Mouse (Mus musculus): ENCODE results near the gene Gm43552.
"Not testable (repeated sequence)": the region's sequence is repeated elsewhere in the genome, so short reads cannot be mapped to it uniquely, and the experiment has no call there.

Gm43552 gene

GRCm38 (mm10) chr5:65491767-65492715, 592 bp downstream of the Gm43552 start:
- peak; percentile 82 for DNase-seq

- DNase-seq, result no peak
These were observed 2.8 kb downstream of the Gm43552 start for GRCm38 (mm10) chr5:65489830-65490229.

DNA sequence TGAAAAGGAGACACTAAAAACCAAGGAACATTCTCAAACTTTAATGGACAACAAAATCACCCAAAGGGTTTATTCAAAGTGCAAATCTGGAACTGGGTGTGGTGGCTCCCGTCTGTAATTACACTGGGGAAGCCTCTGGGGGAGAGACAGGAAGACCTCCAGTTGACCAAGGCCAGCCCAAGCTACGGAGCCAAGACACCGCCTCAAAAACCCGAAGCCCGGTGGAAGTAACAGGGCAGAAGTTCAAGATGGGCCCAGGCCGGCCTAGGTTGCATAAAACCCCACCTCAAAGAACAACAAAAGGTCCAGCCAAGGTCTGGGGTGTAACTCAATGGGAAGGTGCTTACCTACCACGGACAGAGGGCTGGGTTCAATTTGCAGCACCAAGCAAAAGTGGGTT, 3.9 kb downstream of the Gm43552 start:
- no peak for DNase-seq

DNA sequence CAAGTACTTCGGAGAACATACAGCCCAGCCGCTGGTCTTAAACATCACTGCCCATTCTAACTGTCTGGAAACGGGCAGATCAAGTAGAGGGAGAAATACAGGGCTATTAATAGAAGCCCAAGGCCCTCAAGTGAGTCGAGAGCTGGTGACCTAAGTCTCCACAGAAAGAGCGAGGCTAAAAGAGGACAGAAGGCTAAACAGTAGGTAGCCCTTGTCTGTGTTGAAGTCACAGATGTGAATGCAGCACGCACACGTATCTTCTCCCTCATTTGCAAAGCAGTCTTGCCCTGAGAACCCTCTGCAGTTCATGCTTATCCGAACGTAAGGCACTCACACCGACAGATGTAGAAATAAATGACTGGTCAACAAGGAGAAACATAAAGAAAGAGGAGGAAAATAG, 5.3 kb downstream of the Gm43552 start:
- DNase-seq, result no peak

- DNase-seq, result no peak
These were observed 6.1 kb downstream of the Gm43552 start for GRCm38 (mm10) chr5:65486514-65486913.

GRCm38 (mm10) chr5:65482996-65483395, 9.6 kb downstream of the Gm43552 start:
- DNase-seq, result no peak

- DNase-seq, result no peak
These were observed 12.1 kb downstream of the Gm43552 start for GRCm38 (mm10) chr5:65480511-65480910.

DNA sequence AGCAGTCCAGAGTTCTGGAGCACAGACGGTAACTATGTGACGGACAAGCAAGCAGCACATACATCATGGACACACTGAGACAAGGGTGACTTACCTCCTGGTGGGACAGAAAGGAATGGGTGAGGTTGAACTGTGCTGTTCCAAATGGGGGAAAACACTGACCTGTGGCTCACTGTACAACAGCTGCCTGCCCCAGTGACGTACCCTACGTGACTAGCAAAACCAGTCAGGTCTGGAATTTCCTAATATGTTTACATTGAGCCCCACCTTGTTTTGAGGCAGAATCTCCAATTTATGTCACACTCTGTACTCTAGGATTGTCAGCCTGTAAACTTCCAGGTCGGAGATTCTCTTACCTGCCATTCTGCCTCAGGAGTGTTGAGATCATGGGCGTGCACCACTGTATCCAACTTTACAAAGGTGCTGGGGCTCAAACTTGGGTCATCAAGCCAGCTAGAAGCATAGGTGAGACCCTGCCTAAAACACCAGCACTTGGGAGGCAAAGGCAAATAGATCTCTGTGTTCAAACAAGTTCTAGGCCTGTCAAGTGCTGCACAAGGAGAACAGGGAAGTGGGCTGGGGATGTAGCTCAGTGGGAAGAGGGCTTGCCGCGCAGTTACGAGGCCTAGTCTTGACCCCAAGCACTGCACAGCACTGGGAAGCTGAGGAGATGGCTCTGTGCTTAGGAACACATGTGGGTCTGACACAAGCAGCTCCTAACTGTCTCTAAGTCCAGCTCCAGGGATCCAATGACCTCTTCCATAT, 12.8 kb downstream of the Gm43552 start:
- no peak for DNase-seq

DNA sequence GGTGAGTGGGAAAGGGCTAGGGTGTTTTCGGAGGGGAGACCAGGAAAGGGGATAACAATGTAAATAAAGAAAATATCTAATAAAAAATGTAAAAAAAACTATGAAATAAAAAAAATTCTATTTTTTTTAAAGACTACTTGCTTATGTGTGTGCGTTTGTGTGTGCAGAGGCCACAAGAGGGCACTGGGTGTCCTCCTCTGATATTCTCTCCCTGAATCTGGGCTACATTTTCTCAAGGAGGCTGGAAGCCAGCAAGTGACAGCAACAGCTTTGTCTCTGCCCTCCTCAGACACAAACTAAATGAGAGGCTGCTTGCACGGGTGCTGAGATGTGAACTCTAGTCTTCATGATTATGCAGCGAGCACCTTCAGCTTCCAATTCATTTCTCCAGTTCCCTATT, 14.4 kb downstream of the Gm43552 start:
- peak; percentile 20 for DNase-seq

DNA sequence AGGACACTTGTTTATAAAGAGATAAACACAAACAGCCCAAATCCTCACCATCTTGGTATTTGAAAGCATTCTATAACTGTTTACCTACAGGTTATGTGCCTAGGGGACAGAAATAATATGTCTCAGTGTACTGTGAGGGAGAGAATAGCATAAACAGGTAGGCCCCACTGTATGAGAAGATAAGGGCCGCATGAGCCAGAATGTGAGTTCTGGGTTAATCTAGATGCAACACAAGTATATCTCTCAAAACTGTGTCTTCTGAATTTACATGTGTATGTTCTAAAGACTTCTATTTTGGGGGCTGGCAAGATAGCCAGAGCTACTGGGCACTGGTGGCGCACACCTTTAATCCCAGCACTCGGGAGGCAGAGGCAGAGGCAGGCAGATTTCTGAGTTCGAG, 15.9 kb downstream of the Gm43552 start:
- not testable (repeated sequence) for DNase-seq

- DNase-seq, result no peak
These were observed 16.8 kb downstream of the Gm43552 start for GRCm38 (mm10) chr5:65475806-65476205.

GRCm38 (mm10) chr5:65469766-65470165, 22.9 kb downstream of the Gm43552 start:
- no peak for DNase-seq

DNA sequence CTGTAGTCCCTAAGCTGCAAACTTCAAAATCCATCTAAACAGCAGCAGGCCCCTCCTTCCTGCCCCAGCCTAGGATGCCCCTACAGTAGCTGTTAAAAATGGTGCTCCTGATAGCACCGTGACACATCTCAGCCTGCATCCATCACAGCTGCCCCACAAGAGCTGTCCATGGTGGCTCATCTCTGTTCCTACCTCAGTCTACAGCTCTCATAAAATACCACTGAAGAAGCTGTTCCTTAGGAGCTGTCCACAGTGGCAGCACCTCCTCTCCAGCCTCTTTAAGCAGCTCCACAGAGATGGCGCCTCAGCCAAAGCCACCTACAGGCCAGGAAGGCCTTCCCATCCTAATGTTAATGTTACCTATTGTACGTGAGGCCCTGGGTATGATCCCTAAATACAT, 25.7 kb downstream of the Gm43552 start:
- DNase-seq, result no peak

GRCm38 (mm10) chr5:65460361-65460760, 32.3 kb downstream of the Gm43552 start:
- DNase-seq, result no peak

- no peak for DNase-seq
These were observed 33.2 kb downstream of the Gm43552 start for GRCm38 (mm10) chr5:65459454-65459853.

DNA sequence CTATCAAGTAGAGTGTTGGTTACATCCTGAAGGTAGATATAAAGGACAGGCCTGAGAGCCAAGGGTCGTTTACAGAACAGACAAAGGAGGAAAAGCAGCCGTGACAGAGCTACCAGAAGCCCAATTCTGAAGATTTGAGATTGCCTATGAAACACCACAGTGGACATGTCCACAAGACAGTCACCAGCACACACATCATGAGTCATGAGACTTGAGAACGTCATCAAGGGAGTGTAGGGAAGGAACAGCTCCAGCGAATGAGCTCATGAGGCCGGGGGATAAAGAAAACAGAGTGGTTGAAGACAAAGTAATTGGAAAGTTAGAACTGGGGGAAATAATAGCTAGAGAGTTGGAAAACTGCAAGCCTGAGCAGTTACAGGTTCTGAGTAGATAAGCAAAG, 34.8 kb downstream of the Gm43552 start:
- DNase-seq, result no peak

- DNase-seq, result no peak
These were observed 35.4 kb downstream of the Gm43552 start for GRCm38 (mm10) chr5:65457086-65457827.

DNA sequence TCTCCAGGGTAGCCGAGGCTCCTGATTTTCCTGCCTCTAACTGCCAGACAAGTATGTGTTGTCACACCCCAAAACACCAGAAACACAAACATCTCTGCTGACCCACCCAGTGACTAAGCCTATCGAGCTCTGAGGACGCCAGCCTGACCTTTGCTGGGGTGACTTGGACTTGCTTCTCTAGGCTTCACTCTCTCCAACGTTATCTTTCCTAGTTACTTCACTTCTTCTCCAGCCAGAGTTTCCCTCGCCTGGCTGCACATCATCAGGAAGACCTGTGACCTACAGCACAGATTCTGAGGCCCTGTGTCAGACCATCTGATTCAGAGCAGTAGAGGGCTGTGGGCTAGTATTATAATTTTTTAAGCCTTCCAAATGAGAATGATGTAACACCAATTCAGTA, 37.9 kb downstream of the Gm43552 start:
- no peak for DNase-seq

DNA sequence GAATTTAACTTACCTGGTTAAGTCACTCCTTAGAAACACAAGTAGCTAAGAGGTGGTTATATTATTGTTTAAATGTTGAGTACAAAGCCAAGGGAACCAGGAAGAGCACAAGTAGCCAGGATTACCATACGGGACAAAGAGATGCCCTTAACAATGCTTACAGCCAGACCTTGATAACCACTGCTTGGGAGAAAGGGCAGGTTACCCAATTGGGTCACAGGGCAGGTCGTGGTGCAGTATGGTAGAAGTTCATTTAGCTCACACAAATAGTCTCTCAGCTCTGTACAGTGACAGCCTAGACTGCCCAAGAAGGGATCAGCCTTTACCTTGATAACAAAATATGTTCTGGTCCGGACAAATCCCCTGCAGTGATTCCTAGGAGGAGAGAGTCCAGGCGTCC, 43.7 kb downstream of the Gm43552 start:
- no peak for DNase-seq

DNA sequence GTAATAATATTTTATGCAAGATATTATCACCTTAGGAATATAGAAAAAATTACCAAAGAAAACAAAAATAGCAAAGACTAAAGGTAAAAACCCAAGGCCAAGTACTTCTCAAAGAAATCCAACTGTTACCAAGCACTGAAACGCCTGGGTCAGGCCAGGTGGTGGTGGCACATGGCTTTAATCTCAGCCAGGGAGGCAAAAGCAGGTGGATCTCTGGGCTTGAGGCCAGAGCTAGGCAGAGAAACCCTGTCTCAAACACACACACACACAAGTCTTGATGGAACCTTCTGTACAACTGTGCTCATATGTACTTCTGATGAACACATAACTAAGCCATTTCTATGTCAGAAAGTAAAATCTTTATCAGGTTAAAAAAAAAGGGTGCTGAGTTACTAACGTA, 44.8 kb downstream of the Gm43552 start:
- DNase-seq, result no peak

DNA sequence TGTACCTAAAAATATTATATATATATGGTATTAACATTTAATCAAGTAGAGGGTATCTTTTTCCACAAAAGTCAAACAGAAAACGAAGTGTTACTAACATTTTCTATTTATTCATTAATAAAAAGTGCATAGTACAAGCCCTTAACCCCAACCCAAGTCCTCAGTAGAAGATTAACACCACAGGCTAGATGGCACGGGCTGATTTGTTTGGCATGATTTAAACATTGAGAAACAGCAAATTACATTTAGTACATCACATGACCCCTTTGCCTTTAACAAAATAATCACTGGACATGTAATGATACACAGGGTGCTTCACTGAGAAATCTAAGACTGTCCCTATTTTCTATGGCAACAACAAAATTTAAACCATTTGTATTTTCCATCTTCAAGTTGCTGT, 45.9 kb downstream of the Gm43552 start:
- no peak for DNase-seq

- no peak for DNase-seq
These were observed 47.7 kb downstream of the Gm43552 start for GRCm38 (mm10) chr5:65444981-65445380.

GRCm38 (mm10) chr5:65438041-65438440, 54.6 kb downstream of the Gm43552 start:
- no peak for DNase-seq
